In the genomic region with DNA sequence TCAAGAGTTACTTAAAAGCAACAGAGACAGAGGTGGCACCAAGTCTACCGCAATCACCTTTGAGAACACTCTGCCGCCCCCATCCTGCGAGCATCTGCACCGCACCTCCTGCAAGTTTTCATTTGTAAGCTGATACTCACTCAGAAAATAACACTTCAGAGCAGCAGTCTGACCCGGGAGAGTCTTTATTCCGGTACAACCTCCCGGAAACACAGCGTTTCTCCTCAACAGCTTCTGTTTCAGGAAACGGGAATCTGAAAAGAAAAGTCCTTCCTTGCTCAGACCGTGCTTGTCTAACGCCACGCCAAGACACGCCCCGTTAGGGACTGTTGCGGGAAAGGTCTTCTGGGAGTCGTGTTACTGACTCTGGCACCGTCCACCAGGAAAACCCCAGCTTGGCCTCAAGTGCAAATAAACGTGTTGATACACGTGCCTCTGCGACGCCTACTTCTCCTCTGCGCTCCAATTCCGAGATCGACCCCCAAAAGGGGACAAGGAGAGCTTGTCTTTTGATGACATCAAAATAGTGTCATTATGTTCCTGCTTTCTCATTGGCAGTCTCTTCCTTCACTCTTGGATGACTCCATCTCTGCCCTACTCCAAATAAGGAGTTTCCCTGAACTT, we compare ENCODE assay signal across 8 mouse cellular contexts. TPM values are rescaled to one million over a fixed set of nuclear protein-coding genes. Genes with fewer than 3 reads are reported as not detected.
DNase-seq lines count a peak whose midpoint lies in the region; ATAC-seq lines count a peak whose summit lies in the region.

TSS of gene Alpk1 (minus strand) at position 507 of the 624 bp plus-strand sequence.

- ATAC-seq in limb, embryonic 15.5 days (ENCODE audit: insufficient number of reproducible peaks, low FRiP score, low TSS enrichment, low read depth), result peak; percentile 63; the same call in 1 of the 2 replicates
- no peak for ATAC-seq in midbrain, embryonic 16.5 days
- ATAC-seq in stomach, embryonic 14.5 days (ENCODE audit: insufficient number of reproducible peaks, insufficient read depth, low FRiP score, low read depth), result peak; percentile 86; the same call in 1 of the 2 replicates

- under 1% methylated on average over 24 of the region's 24 CpGs for WGBS in limb, embryonic 15.5 days
- WGBS in midbrain, embryonic 16.5 days, result 3% methylated on average over 24 of the region's 24 CpGs
- under 1% methylated on average over 24 of the region's 24 CpGs for WGBS in stomach, embryonic 14.5 days

- H3K4me1 ChIP-seq in limb, embryonic 15.5 days, result no peaks in the 10 kb centered on the region
- no peaks in the 10 kb centered on the region; the same call in 1 of the 2 replicates for H3K4me1 ChIP-seq in midbrain, embryonic 16.5 days (ENCODE audit: control insufficient read depth, insufficient read depth, low read length)
- no peaks in the 10 kb centered on the region for H3K4me1 ChIP-seq in stomach, embryonic 14.5 days (ENCODE audit: control insufficient read depth, insufficient read depth, low read length)

- peak within 1 kb of the TSS; percentile 46 for H3K4me3 ChIP-seq in limb, embryonic 15.5 days
- H3K4me3 ChIP-seq in midbrain, embryonic 16.5 days (ENCODE audit: low read depth, low read length), result peak within 1 kb of the TSS; percentile 33
- peak within 1 kb of the TSS; percentile 43 for H3K4me3 ChIP-seq in stomach, embryonic 14.5 days (ENCODE audit: low read depth, low read length)

- DNase-seq in cerebellum, postnatal 25 days, result peak; percentile 11 to 41
- DNase-seq in cerebellum, adult 9-10 months, result no peak
- peak; percentile 29 for DNase-seq in embryo, embryonic 11.5 days (ENCODE audit: low read depth, low spot score)
- DNase-seq in heart, adult 18-20 months, result peak; percentile 87 to 90
- peak; percentile 71 for DNase-seq in kidney, adult 18-20 months

- H3K9me3 ChIP-seq in limb, embryonic 15.5 days, result no peaks in the 10 kb centered on the region
- H3K9me3 ChIP-seq in midbrain, embryonic 16.5 days (replicated peaks; ENCODE audit: control insufficient read depth, low read length, poor library complexity, severe bottlenecking), result no peaks in the 10 kb centered on the region
- H3K9me3 ChIP-seq in stomach, embryonic 14.5 days (ENCODE audit: control insufficient read depth, low read depth, low read length), result no peaks in the 10 kb centered on the region

- H3K36me3 ChIP-seq in limb, embryonic 15.5 days, result no peaks in the 10 kb centered on the region
- no peaks in the 10 kb centered on the region for H3K36me3 ChIP-seq in midbrain, embryonic 16.5 days (ENCODE audit: control insufficient read depth, insufficient read depth, low read length)
- H3K36me3 ChIP-seq in stomach, embryonic 14.5 days (ENCODE audit: control insufficient read depth, insufficient read depth, low read length), result no peaks in the 10 kb centered on the region

- H3K9ac ChIP-seq in limb, embryonic 15.5 days, result no peak within 1 kb of the TSS
- 0 out of 2 replicates have a peak within 1 kb of the TSS, but pooled peaks have one; percentile 39 for H3K9ac ChIP-seq in midbrain, embryonic 16.5 days (ENCODE audit: low read depth, low read length)
- no peak within 1 kb of the TSS for H3K9ac ChIP-seq in stomach, embryonic 14.5 days (replicated peaks; ENCODE audit: low read depth, low read length)

- peak within 1 kb of the TSS; percentile 51 for H3K27ac ChIP-seq in limb, embryonic 15.5 days
- H3K27ac ChIP-seq in midbrain, embryonic 16.5 days (ENCODE audit: low read length), result no peak within 1 kb of the TSS
- H3K27ac ChIP-seq in stomach, embryonic 14.5 days (ENCODE audit: low read length), result peak within 1 kb of the TSS; percentile 12; the same call in 1 of the 2 replicates

- peak within 1 kb of the TSS; percentile 61 for H3K4me2 ChIP-seq in limb, embryonic 15.5 days
- peak within 1 kb of the TSS; percentile 54 for H3K4me2 ChIP-seq in midbrain, embryonic 16.5 days (ENCODE audit: low read length)
- peak within 1 kb of the TSS; percentile 55 for H3K4me2 ChIP-seq in stomach, embryonic 14.5 days (replicated peaks; ENCODE audit: low read depth, low read length)

- no peaks in the 10 kb centered on the region for H3K27me3 ChIP-seq in limb, embryonic 15.5 days
- no peaks in the 10 kb centered on the region; the same call in none of the 2 replicates for H3K27me3 ChIP-seq in midbrain, embryonic 16.5 days (ENCODE audit: control insufficient read depth, insufficient read depth, low read depth, low read length)
- H3K27me3 ChIP-seq in stomach, embryonic 14.5 days (ENCODE audit: control insufficient read depth, insufficient read depth, low read length), result no peaks in the 10 kb centered on the region

RNA-seq across cellular contexts. Expression of gene Alpk1, which starts in this region (rescaled TPM):
- total RNA-seq in heart, adult 18-20 months (2021), result 1 to 10 TPM; 2.1 to 2.8 TPM
- polyA plus RNA-seq in limb, embryonic 15.5 days (2015; fragmentation: Nextera tagmentation; extraction: Ambion mirVana), result 0.79 and 1.5 TPM in 2 replicates
- polyA plus RNA-seq in midbrain, embryonic 16.5 days (2015; fragmentation: Nextera tagmentation; extraction: Ambion mirVana), result 0.38 and 0.73 TPM in 2 replicates
- 2.9 and 3.5 TPM in 2 replicates for polyA plus RNA-seq in stomach, embryonic 14.5 days (2014; fragmentation: Nextera tagmentation; extraction: Ambion mirVana)
